Mouse (Mus musculus) c-Kit-positive CD71-positive TER-119-positive erythroid progenitor cells, embryonic 14.5 days (primary cell): ENCODE measurements around the gene Etv2.

Experiments
- DNase-seq: peaks from one replicate; pipeline ENCODE4 v3.0.0-alpha.2; 2013; ENCODE audit warnings: low spot score

Etv2 gene

GRCm38 (mm10) chr7:30613529-30614112 lies 22.0 kb downstream of the Etv2 start:
- DNase-seq: peak; percentile 68

DNA sequence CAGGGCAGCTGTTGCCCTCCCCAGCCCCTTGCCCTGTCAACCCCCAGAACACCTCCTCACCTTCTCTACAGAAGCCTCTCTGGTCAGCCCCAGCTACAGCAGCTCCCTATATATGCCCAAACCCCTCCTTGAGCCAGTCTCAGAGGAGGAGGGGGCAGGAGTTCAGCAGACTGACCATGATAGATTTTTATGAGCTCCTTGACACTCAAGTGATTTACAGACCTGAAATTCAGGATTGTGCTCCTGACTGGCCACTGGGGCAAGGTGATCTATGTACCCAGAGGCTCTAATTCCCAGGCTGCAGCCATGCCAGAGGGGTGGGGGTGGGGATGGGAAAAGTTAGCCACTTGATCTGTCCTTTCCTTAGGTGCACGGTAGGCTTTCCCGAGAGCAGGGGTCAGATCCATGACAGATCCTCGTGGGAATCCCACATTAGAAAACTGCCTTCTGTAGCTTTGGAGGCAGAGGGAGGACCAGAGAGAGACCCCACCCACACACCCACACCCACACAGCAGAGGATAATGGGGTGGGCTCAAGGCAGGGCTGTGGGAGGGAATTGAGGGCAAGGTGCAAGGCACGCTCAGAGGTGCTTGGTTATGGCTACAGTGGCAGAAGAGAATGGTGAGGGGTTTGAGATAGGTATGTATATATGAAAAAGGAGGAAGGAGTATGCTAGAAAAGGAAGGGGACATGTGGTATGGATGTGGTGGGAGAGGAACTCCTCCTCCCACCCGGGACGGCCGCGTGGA lies 22.8 kb downstream of the Etv2 start, which contains the start of gene Upk1a:
Gene Upk1a (minus strand): TSS at position 194 of the 749 bp plus-strand sequence.
- DNase-seq: no peak

DNA sequence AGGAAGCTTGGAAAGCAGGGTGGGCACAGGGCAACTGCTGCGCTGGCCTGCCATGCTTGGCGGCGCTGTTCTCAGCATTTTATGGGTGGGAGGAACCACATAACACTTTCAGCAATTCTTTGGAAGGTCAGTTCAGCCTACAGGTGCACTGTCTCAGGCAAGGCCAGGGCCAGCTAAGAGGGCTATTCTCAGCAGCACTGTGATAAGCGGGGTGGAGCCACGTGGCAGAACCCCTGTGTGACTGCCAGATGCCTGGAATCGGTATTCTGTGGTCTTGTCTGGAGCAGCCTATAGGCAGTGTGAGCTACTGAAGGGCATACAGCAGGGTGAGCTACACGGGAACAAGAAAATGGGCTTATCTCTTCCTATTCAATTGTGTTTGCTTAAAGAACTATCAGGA lies 25.6 kb downstream of the Etv2 start:
- no peak for DNase-seq

- no peak for DNase-seq
These were observed 27.2 kb downstream of the Etv2 start for GRCm38 (mm10) chr7:30608476-30608875.

DNA sequence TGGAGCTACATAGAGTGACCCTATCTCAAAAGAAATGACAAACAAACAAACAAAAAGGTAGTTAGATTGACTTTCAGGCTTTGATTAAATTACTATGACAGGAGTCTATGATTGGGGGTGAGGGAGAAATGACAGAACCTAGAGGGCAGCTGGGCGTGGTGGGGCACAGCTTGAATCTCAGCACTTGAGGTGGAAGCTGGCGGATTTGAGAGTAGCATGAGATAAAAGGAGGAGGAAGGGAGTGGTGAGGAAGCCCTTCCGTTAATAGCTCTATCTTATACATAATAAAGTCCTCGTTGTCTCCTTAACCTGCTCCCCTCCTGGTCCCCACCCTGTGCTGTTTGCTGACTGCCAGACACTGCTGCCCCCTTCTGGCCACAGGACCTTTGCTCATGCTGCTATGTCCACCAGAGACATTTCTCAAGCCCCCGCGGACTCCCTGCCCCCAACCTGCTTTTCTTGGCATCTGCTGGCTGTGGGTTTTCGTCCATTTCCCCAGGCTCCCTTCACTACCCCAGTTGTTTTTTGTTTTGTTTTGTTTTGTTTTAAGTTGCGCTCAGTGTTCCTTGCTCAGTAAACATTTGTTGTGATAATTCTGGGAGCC lies 27.8 kb downstream of the Etv2 start:
- DNase-seq: peak; percentile 42

GRCm38 (mm10) chr7:30604944-30605343 lies 30.7 kb downstream of the Etv2 start:
- no peak for DNase-seq

GRCm38 (mm10) chr7:30604424-30604823 lies 31.2 kb downstream of the Etv2 start:
- no peak for DNase-seq

DNA sequence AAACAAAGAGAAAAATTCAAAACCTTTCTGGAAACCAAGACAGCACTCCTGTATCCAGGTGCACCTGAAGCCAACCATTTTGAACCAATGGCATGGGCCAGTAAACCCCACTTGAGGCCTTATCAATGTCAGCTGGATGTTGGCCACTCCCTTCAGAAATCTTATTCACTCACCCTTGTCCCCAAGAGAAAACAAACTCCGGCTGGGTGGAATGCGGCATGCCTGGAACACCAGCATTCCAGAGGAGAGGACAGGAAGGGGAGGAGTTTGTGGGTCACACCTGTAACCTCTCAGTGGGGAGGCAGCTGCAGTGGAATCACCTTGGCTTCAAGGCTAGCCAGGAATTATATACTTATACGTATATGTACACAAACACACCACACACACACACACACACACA lies 33.1 kb downstream of the Etv2 start:
- no peak for DNase-seq

DNA sequence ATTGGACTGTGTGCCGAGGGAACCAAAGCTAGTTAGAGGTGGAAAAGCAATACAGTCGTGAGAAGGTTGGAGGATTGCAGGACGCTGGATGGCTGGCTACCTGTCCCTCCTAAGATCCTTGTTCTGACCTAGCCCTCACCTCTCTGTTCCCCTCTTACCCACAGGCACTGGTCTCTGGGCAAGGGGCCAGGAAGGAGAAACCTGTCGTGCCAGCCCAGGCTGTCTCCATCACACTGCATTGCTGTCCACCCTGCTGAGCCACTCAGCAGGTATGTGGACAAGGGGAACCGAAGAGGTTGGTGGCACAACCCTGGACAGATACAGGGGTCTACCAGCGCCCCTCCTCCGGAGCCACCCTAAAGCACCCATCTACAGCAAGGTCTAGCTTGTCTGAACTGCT lies 35.0 kb downstream of the Etv2 start:
- DNase-seq: no peak

GRCm38 (mm10) chr7:30599933-30600353 lies 35.7 kb downstream of the Etv2 start:
- DNase-seq: peak; percentile 86

- DNase-seq: no peak
These were observed 36.9 kb downstream of the Etv2 start, which contains the start of gene Zbtb32 for GRCm38 (mm10) chr7:30598786-30599185. Zbtb32 (minus strand) TSS chr7:30598909.

GRCm38 (mm10) chr7:30596811-30597210 lies 38.8 kb downstream of the Etv2 start:
- no peak for DNase-seq

GRCm38 (mm10) chr7:30596093-30596492 lies 39.6 kb downstream of the Etv2 start:
- DNase-seq: no peak

DNA sequence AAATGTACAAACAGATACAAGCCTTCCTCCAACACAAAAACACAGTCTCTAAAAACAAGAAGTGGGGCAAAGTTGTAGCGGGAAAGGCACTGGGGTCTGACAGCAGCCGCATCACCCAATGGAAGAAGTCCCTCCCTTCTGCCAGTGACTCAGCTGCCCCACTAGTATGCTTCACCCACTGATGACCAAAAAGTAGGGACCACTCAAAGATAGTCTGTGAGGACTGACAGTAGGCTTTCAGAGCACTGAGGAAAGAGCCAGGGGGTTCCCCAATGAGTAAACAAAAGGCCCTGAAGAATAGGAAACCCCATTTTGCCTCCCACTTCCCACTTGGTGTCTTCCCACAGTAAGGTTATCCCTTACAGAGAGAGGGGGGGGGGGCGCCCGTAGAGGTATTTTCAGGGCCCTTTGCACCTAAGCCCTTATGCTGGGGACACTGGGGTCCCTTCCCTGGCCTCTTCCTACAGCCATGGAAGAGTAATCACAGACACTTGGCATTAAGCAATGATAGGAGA lies 41.1 kb downstream of the Etv2 start:
- no peak for DNase-seq

GRCm38 (mm10) chr7:30593579-30594509 lies 41.8 kb downstream of the Etv2 start:
- DNase-seq: no peak

- DNase-seq: no peak
These were observed 42.8 kb downstream of the Etv2 start for GRCm38 (mm10) chr7:30592772-30593423.

GRCm38 (mm10) chr7:30591605-30591951 lies 44.1 kb downstream of the Etv2 start:
- DNase-seq: no peak

DNA sequence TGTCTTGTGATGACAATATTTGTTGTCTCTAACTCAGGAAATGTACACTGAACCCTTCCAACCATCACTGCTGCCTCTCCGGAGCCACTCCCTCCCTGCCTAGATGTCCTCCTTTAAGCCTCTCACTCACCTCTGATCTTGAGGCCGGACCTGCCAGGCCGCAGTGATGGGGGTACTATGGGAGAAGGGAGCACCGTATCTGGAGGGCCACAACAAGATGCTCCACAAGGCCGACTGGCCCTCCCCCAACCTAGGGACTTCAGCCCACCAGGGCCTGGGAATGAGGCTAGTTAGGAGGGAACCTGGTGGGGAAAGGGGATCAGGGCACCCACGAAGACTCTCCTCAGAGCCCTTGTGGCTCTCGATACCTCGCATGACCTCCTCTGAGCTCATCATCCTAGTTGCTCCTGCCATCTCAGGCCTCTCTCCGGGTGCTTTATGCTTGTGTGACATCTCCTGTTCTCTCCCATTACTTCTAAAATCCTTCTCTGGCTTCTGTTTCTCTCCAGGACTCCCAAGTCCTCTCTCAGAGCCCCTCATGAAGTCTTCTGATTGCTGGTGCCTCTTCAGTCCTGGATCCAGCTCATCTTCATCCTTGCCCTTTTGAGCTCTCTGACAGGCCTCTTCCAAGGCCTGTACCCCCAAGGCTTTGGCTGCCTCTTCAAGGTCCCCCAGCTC lies 44.6 kb downstream of the Etv2 start:
- no peak for DNase-seq

GRCm38 (mm10) chr7:30589435-30590301 lies 46.0 kb downstream of the Etv2 start:
- DNase-seq: peak; percentile 79
